Mouse (Mus musculus): ENCODE measurements around the gene Pon1. TPM values are rescaled to one million over a fixed set of nuclear protein-coding genes. Genes with fewer than 3 reads are reported as not detected.

Gene Pon1
- not detected in 2 replicates for polyA plus RNA-seq (2012; ENCODE audit: low replicate concordance)

GRCm38 (mm10) chr6:5193693-5194092 is at the start of gene Pon1:
Gene Pon1 (minus strand): TSS chr6:5193946.

Other genes with a start within 250 kb of the Pon1 start
- gene Pon3, start 62.3 kb upstream of the Pon1 start, polyA plus RNA-seq (2012; ENCODE audit: low replicate concordance) = 0.56 TPM in 1 of 2 replicates, not detected in the other
- 23.6 and 30.8 TPM in 2 replicates for gene Pon2, start 104.5 kb upstream of the Pon1 start, polyA plus RNA-seq (2012; ENCODE audit: low replicate concordance)
- gene Asb4, start 189.4 kb upstream of the Pon1 start, polyA plus RNA-seq (2012; ENCODE audit: low replicate concordance) = not detected in 2 replicates

Data from leukemia stem cell, adult 10-12 weeks (primary cell).